Mouse (Mus musculus) spleen, adult 2 months (tissue): ENCODE data around the gene Twf2.

Experiments used
- CTCF ChIP-seq: fragments of 200-500 bp; IDR thresholded peaks from 2 replicates; pipeline ENCODE4 v1.5.1; 2011; ENCODE audit warnings: mild to moderate bottlenecking, inconsistent platforms; ENCODE audit not compliant: insufficient read depth, insufficient read length, insufficient replicate concordance; ENCODE audit errors: extremely low read depth
- POLR2A ChIP-seq: fragments of 200-500 bp; IDR thresholded peaks from 2 replicates; pipeline ENCODE4 v1.6.1; 2011; ENCODE audit warnings: low read depth, low read length, inconsistent platforms

GRCm38 (mm10) chr9:106215341-106216125, 12.6 kb downstream of the Twf2 start:
- TF ChIP-seq CTCF (no peak), POLR2A (no peak)
